Mouse (Mus musculus) brain, embryonic 14.5 days (tissue): ENCODE measurements around the gene Tmem80. TPM values are rescaled to one million over a fixed set of nuclear protein-coding genes. Genes with fewer than 3 reads are reported as not detected.

Experiments used
- DNase-seq: peaks from one replicate; pipeline ENCODE4 v3.0.0-alpha.2; 2011; ENCODE audit warnings: low read depth
- CTCF ChIP-seq: fragments of 200-500 bp; IDR thresholded peaks from 2 replicates; pipeline ENCODE4 v1.5.1; 2012; ENCODE audit warnings: inconsistent platforms, mild to moderate bottlenecking, moderate library complexity, borderline replicate concordance; ENCODE audit not compliant: insufficient read depth, insufficient read length; ENCODE audit errors: extremely low read depth
- POLR2A ChIP-seq: fragments of 200-500 bp; IDR thresholded peaks from 2 replicates; pipeline ENCODE4 v1.6.1; 2012; ENCODE audit warnings: mild to moderate bottlenecking, inconsistent platforms, borderline replicate concordance; ENCODE audit not compliant: poor library complexity, insufficient read depth, insufficient read length, severe bottlenecking; ENCODE audit errors: extremely low read depth
- polyA plus RNA-seq: library from polyadenylated mRNA; depleted of rRNA; stranded (reverse); fragments of >200 nt; gene quantifications from 2 replicates; pipeline ENCODE4 v1.2.3, GENCODE M21; 2012; rRNA removed

Tmem80 gene
- polyA plus RNA-seq: 62.2 and 84.7 TPM in 2 replicates

DNA sequence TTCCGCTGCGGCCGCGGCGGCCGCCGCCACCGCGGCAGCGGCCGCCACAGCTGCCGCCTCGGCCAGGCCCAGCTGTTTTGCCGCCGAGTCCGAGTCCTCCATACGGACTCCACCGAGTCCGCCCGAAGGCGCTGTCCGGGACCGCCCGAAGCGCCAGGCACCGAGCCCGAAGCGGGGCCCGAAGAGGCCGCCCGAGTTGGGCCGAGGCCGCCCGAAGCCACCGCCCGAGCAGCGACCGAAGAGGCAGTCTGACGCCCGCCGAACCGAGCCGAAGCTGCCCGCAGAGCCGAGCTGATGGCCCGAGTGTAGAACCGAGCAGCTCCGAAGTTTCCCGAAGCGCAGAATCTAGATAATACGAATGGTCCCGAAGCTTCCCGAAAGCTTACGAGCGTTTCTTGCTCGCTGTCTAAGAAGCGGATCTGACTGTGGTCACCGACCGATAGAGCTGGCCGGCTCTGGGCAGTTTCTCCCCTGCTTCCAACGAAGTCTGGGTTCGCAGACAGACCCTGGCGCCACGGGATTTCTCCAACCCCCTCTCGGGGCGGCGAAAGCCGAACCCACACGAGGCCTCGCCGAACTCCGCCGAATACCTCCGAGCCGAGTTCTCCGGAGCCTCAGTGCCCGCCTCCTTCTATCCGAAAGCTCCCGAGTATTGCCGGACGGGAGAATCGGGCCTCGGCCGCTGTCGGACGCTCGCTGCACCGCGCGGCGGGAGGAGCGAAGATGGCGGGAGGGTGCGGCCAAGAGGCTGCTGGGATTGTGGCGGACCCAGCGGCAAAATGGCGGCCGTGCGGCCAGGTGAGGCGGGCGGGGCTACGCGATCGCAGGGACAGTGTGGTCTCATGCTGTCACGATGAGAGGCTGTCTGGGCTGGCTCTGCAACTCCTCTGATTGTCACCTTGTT lies at the start of gene Tmem80, which contains the start of gene Deaf1:
TSS of gene Tmem80 (plus strand) at position 271 of the 904 bp plus-strand sequence.
TSS of gene Deaf1 (minus strand) at position 222 of the 904 bp plus-strand sequence.
- DNase-seq: peak; percentile 99
- TF ChIP-seq POLR2A (peak; percentile 93), CTCF (no peak)

GRCm38 (mm10) chr7:141278766-141279590 lies 48.6 kb upstream of the Tmem80 start, which contains the start of gene Sct:
Sct (minus strand) TSS chr7:141279133.
- peak; percentile 73 for DNase-seq
- TF ChIP-seq POLR2A (no peak), CTCF (peak; percentile 60)

DNA sequence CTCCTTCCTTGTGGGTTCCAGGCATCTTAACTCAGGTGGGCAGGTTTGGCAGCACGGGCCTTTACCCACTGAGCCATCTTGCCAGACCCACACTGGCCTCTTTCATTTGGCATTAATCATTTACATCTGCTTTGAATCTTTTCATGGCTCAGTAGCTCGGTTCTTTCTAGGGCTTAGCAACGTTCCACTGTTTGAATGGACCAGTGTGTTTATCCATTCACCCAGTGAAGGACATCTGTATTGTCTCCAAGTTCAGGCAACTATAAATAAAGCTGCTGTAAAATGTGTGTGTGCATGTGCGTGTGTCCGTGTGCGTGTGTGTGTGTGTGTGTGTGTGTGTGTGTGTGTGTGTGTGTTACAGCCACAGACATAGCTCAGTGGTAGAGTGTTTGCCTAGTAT lies 46.1 kb upstream of the Tmem80 start:
- peak; percentile 82 for DNase-seq
- TF ChIP-seq POLR2A: no peak
- no peak for TF ChIP-seq CTCF

DNA sequence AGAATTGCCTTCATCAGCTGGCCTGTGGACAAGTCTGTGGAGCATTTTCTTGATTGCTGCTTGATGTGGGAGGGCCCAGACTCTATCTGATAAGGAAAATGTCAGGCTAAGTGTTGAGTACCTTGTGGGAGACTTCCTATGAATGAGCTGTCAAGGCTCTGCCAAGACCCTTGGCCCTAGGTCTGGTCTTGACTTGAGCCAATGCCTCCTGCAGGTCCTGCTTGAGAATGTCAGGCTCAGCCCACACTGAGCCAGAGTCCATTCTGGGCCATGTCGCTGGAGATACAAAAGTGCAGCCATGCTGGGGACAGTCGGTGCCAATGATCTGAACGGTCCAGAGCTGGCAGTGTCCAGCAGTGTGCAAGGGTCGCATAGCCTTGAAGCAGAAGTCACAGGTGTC lies 44.8 kb upstream of the Tmem80 start:
- DNase-seq: no peak
- no peak for TF ChIP-seq POLR2A
- TF ChIP-seq CTCF: no peak

- no peak for DNase-seq
- no peak for TF ChIP-seq POLR2A
- TF ChIP-seq CTCF: no peak
Measured at GRCm38 (mm10) chr7:141288042-141288441, 39.5 kb upstream of the Tmem80 start.

GRCm38 (mm10) chr7:141291921-141292582 lies 35.5 kb upstream of the Tmem80 start, which contains the start of gene Drd4:
Drd4 (plus strand) TSS chr7:141292006.
- no peak for TF ChIP-seq CTCF
- no peak for TF ChIP-seq POLR2A
- DNase-seq: peak; percentile 64

- peak; percentile 28 for DNase-seq
- no peak for TF ChIP-seq POLR2A
- TF ChIP-seq CTCF: no peak
Measured at GRCm38 (mm10) chr7:141292583-141293388, 34.8 kb upstream of the Tmem80 start.

DNA sequence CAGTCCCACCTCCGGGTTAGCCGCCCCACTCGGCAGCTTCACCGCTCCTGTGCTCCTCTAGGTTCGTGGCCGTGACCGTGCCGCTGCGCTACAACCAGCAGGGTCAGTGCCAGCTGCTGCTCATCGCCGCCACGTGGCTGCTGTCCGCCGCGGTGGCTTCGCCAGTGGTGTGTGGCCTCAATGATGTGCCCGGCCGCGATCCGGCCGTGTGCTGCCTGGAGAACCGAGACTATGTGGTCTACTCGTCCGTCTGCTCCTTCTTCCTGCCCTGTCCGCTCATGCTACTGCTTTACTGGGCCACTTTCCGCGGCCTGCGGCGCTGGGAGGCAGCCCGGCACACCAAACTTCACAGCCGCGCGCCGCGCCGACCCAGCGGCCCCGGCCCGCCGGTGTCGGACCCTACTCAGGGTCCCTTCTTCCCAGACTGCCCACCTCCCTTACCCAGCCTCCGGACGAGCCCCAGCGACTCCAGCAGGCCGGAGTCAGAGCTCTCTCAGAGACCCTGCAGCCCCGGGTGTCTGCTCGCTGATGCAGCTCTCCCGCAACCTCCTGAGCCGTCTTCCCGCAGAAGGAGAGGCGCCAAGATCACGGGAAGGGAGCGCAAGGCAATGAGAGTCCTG lies 33.6 kb upstream of the Tmem80 start:
- TF ChIP-seq POLR2A: no peak
- peak; percentile 7; the same call in 1 of the 2 replicates for TF ChIP-seq CTCF
- peak; percentile 19 for DNase-seq

DNA sequence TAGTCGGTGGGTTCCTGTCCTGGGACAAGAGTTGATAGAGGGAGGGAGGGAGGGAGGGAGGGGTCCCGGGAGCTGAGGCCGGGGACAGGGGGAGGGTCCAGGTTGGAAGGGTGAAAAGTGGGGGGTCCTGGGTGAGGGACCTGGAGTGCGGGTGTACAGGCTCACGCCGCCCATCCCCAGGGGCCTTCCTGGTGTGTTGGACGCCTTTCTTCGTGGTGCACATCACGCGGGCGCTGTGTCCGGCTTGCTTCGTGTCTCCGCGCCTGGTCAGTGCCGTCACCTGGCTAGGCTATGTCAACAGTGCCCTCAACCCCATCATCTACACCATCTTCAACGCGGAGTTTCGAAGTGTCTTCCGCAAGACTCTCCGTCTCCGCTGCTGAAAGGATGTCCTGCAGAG lies 33.1 kb upstream of the Tmem80 start:
- DNase-seq: no peak
- no peak for TF ChIP-seq CTCF
- TF ChIP-seq POLR2A: no peak

DNA sequence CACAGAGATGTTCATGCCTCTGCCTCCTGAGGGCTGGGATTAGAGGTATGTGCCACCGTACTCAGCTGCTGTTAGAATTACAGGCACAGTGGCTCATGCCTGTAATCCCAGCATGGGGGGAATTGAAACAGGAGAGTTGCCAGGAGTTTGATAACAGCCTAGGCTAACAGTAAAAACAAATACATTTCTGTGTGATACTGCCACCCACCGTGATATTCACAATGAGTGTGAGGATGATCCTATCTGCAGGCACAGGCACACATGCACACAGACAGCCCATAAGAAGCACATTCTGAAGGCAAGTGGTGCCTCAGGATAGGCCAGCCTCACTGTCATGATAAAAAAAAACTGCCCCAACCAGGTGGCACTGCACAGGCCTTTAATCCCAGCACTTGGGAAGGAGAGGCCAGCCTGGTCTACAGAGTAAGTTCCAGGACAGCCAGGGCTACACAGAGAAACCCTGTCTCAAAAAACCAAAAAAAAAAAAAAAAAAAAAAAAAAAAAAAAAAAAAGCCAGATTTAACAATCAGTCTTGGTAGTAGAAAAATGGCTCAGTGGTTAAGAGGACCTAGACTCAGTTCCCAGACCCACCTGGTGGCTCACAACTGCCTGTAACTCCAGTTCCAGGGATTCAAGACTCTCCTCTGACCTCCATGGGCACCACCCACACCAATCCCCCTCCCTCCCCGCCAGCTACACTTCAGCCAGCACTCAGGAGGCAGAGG lies 29.5 kb upstream of the Tmem80 start:
- DNase-seq: no peak
- TF ChIP-seq POLR2A (no peak), CTCF (no peak)

- TF ChIP-seq POLR2A (no peak), CTCF (no peak)
- no peak for DNase-seq
Measured at GRCm38 (mm10) chr7:141299175-141299574, 28.4 kb upstream of the Tmem80 start.
